Mouse (Mus musculus) thymus, adult 2 months (tissue): ENCODE measurements at regions not wholly inside any gene's neighbourhood (a gene's known extent, or its start where the extent isn't known, plus 50 kb on each side); places are given as distances from the start of the nearest gene placed in this dataset.

Source experiments
- DNase-seq: peaks from one replicate; pipeline ENCODE4 v3.0.0; 2021
- H3K27ac ChIP-seq: fragments of 200-500 bp; 2 replicates; pipeline ENCODE4 v1.5.1; 2012; ENCODE audit warnings: low read length, control low read depth; ENCODE audit not compliant: control insufficient read depth, insufficient read depth
- H3K27me3 ChIP-seq: fragments of 200-500 bp; 2 replicates; pipeline ENCODE4 v1.6.1; 2012; ENCODE audit warnings: mild to moderate bottlenecking, low read length, moderate library complexity, mixed read lengths; ENCODE audit not compliant: control insufficient read depth, insufficient read depth
- H3K36me3 ChIP-seq: fragments of 200-500 bp; 2 replicates; pipeline ENCODE4 v1.6.1; 2012; ENCODE audit warnings: mild to moderate bottlenecking, low read length, moderate library complexity; ENCODE audit not compliant: control insufficient read depth, insufficient read depth
- H3K4me1 ChIP-seq: fragments of 200-500 bp; replicated peaks from 2 replicates; pipeline ENCODE4 v1.6.1; 2012; ENCODE audit warnings: low read length; ENCODE audit not compliant: control insufficient read depth, insufficient read depth
- H3K4me3 ChIP-seq: fragments of 200-500 bp; 2 replicates; pipeline ENCODE4 v1.5.1; 2012; ENCODE audit warnings: mild to moderate bottlenecking, low read length, control low read depth, moderate library complexity; ENCODE audit not compliant: control insufficient read depth, insufficient read depth
- CTCF ChIP-seq: fragments of 200-500 bp; IDR thresholded peaks from 2 replicates; pipeline ENCODE4 v1.5.1; 2012; ENCODE audit warnings: mild to moderate bottlenecking, control low read depth, low read length, moderate library complexity, borderline replicate concordance; ENCODE audit not compliant: control insufficient read depth, poor library complexity, insufficient read depth; ENCODE audit errors: extremely low read depth
- POLR2A ChIP-seq: fragments of 200-500 bp; IDR thresholded peaks from 2 replicates; pipeline ENCODE4 v1.6.1; 2012; ENCODE audit warnings: mild to moderate bottlenecking, low read length, control low read depth, moderate library complexity; ENCODE audit not compliant: control insufficient read depth, poor library complexity, insufficient read depth; ENCODE audit errors: extremely low read depth
- WGBS: fragments of 180-500 bp; shearing (Covaris S2); methylation state at CpG from one replicate; pipeline ENCODE4 v1.1.7; 2018; 5-methylcytosine and 5-hydroxymethylcytosine counted together

GRCm38 (mm10) chr2:45601332-45601900 is 484.2 kb upstream of the Zeb2 start:
- Histone ChIP-seq H3K36me3 (no peaks in the 10 kb centered on the region), H3K4me3 (no peak overlapping the region), H3K27me3 (no peaks in the 10 kb centered on the region), H3K27ac (no peak overlapping the region), H3K4me1 (no peaks in the 10 kb centered on the region)
- WGBS, result 93% methylated on average over 6 of the region's 6 CpGs
- TF ChIP-seq CTCF, result no peak
- TF ChIP-seq POLR2A, result no peak
- no peak for DNase-seq

GRCm38 (mm10) chr2:45593765-45594164 is 476.6 kb upstream of the Zeb2 start:
- no peak for DNase-seq
- Histone ChIP-seq H3K27me3 (no peaks in the 10 kb centered on the region), H3K4me3 (no peak overlapping the region), H3K36me3 (no peaks in the 10 kb centered on the region), H3K27ac (no peak overlapping the region), H3K4me1 (no peaks in the 10 kb centered on the region)
- WGBS, result 89% methylated on average over 4 of the region's 4 CpGs
- TF ChIP-seq CTCF (no peak), POLR2A (no peak)

- no peak overlapping the region for H3K4me3 ChIP-seq
- 97% methylated on average over 1 of the region's 1 CpGs for WGBS
- no peak for DNase-seq
- no peaks in the 10 kb centered on the region for H3K27me3 ChIP-seq
- TF ChIP-seq CTCF, result no peak
- TF ChIP-seq POLR2A, result no peak
- no peaks in the 10 kb centered on the region for H3K36me3 ChIP-seq
- no peak overlapping the region for H3K27ac ChIP-seq
- no peaks in the 10 kb centered on the region for H3K4me1 ChIP-seq
These were observed 473.8 kb upstream of the Zeb2 start for GRCm38 (mm10) chr2:45590980-45591379.

- no peak overlapping the region for H3K27ac ChIP-seq
- H3K4me1 ChIP-seq, result no peaks in the 10 kb centered on the region
- H3K4me3 ChIP-seq, result no peak overlapping the region
- H3K27me3 ChIP-seq, result no peaks in the 10 kb centered on the region
- H3K36me3 ChIP-seq, result no peaks in the 10 kb centered on the region
- TF ChIP-seq CTCF (no peak), POLR2A (no peak)
- WGBS, result 93% methylated on average over 2 of the region's 2 CpGs
- DNase-seq, result no peak
These were observed 471.1 kb upstream of the Zeb2 start for GRCm38 (mm10) chr2:45588248-45588647.

GRCm38 (mm10) chr2:45586588-45587200 is 469.5 kb upstream of the Zeb2 start:
- H3K36me3 ChIP-seq, result no peaks in the 10 kb centered on the region
- no peaks in the 10 kb centered on the region for H3K27me3 ChIP-seq
- 86% methylated on average over 1 of the region's 1 CpGs for WGBS
- H3K27ac ChIP-seq, result no peak overlapping the region
- H3K4me3 ChIP-seq, result no peak overlapping the region
- no peaks in the 10 kb centered on the region for H3K4me1 ChIP-seq
- DNase-seq, result no peak
- TF ChIP-seq CTCF, result no peak
- TF ChIP-seq POLR2A, result no peak

GRCm38 (mm10) chr2:45581549-45581925 is 464.3 kb upstream of the Zeb2 start:
- WGBS, result 95% methylated on average over 4 of the region's 4 CpGs
- no peak for DNase-seq
- H3K4me1 ChIP-seq, result no peaks in the 10 kb centered on the region
- no peaks in the 10 kb centered on the region for H3K27me3 ChIP-seq
- H3K4me3 ChIP-seq, result no peak overlapping the region
- TF ChIP-seq CTCF, result no peak
- TF ChIP-seq POLR2A, result no peak
- H3K36me3 ChIP-seq, result no peaks in the 10 kb centered on the region
- no peak overlapping the region for H3K27ac ChIP-seq
